Mouse (Mus musculus) midbrain, embryonic 12.5 days (tissue): ENCODE data around the gene B3gnt9. TPM values are rescaled to one million over a fixed set of nuclear protein-coding genes. Genes with fewer than 3 reads are reported as not detected.
"Not testable (repeated sequence)": the region's sequence is repeated elsewhere in the genome, so short reads cannot be mapped to it uniquely, and the experiment has no call there.

ENCODE experiments used
- ATAC-seq: fragments of 200-750 bp; cut with Nextera tagmentation; 2 replicates; pipeline ENCODE4 v1.8.0; 2017; ENCODE audit warnings: low read depth, moderate TSS enrichment, moderate library complexity; ENCODE audit not compliant: low FRiP score
- H3K27ac ChIP-seq: fragments of 300-500 bp; sonication (generic); replicated peaks from 2 replicates; pipeline ENCODE4 v1.5.1; 2016; ENCODE audit warnings: mild to moderate bottlenecking
- H3K27me3 ChIP-seq: fragments of 300-500 bp; sonication (generic); 2 replicates; pipeline ENCODE4 v1.6.1; 2016; ENCODE audit warnings: mild to moderate bottlenecking
- H3K36me3 ChIP-seq: fragments of 300-500 bp; sonication (generic); 2 replicates; pipeline ENCODE4 v1.6.1; 2016
- H3K4me1 ChIP-seq: fragments of 300-500 bp; sonication (generic); 2 replicates; pipeline ENCODE4 v1.6.1; 2016
- H3K4me2 ChIP-seq: fragments of 300-500 bp; sonication (generic); replicated peaks from 2 replicates; pipeline ENCODE4 v1.6.1; 2016; ENCODE audit warnings: mild to moderate bottlenecking, moderate library complexity
- H3K4me3 ChIP-seq: fragments of 300-500 bp; sonication (generic); 2 replicates; pipeline ENCODE4 v1.5.1; 2016; ENCODE audit warnings: mild to moderate bottlenecking
- H3K9ac ChIP-seq: fragments of 300-500 bp; sonication (generic); replicated peaks from 2 replicates; pipeline ENCODE4 v1.6.1; 2016; ENCODE audit warnings: mild to moderate bottlenecking, moderate library complexity
- H3K9me3 ChIP-seq: fragments of 300-500 bp; sonication (generic); 2 replicates; pipeline ENCODE4 v1.6.1; 2016; ENCODE audit warnings: mild to moderate bottlenecking
- WGBS: fragments of 180-500 bp; shearing (Covaris S2); methylation state at CpG from one replicate; pipeline ENCODE4 v1.1.7; 2016; 5-methylcytosine and 5-hydroxymethylcytosine counted together
- polyA plus RNA-seq: library from polyadenylated mRNA; unstranded; fragments of >200 nt; fragmentation: Nextera tagmentation; extraction: Ambion mirVana; gene quantifications from 2 replicates; pipeline ENCODE4 v1.2.1, GENCODE M21; 2016

The B3gnt9 gene
- polyA plus RNA-seq, 1 experiment from 2014 or later: 9.8 TPM

DNA sequence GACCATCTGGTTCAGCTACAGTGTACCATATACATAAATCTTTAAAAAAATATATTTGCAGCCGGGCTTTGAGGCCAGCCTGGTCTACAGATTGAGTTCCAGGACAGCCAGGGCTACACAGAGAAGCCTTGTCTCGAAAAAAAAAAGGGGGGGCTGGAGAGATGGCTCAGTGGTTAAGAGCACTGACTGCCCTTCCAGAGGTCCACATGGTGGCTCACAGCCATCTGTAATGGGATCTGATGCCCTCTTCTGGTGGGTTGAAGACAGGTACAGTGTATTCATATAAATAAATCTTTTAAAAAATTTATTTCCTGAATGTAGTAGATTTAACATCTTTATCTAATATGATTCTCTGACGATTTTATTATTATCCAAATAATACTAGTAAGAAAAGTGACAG, 36.8 kb upstream of the B3gnt9 start:
- ATAC-seq: not testable (repeated sequence)
- WGBS: 65% methylated on average over 3 of the region's 3 CpGs

DNA sequence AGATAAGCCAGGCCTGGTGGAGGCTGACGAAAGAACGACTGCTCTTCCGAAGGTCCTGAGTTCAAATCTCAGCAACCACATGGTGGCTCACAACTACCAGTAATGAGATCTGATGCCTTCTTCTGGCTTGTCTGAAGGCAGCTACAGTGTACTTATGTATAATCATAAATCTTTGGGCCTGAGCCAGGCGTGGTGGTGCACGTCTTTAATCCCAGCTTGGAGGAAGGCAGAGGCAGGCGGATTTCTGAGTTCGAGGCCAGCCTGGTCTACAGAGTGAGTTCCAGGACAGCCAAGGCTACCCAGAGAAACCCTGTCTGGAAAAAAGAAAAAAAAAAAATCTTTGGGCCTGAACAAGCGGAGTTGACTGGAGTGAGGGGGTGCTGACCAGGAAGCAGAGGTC, 36.4 kb upstream of the B3gnt9 start:
- Histone ChIP-seq H3K4me1 (peaks cover 39% of the 10 kb centered on the region), H3K27me3 (peaks cover 32% of the 10 kb centered on the region)
- not testable (repeated sequence) for H3K36me3 ChIP-seq, H3K9ac ChIP-seq, H3K4me3 ChIP-seq, H3K27ac ChIP-seq, H3K9me3 ChIP-seq, ATAC-seq, H3K4me2 ChIP-seq
- 89% methylated on average over 8 of the region's 8 CpGs for WGBS

More for the DNA sequence above, 36.8 kb upstream of the B3gnt9 start:
- not testable (repeated sequence) for H3K36me3 ChIP-seq, H3K4me3 ChIP-seq, H3K4me2 ChIP-seq, H3K9me3 ChIP-seq, H3K27ac ChIP-seq, H3K9ac ChIP-seq
- Histone ChIP-seq H3K4me1 (peaks cover 37% of the 10 kb centered on the region), H3K27me3 (peaks cover 32% of the 10 kb centered on the region)

DNA sequence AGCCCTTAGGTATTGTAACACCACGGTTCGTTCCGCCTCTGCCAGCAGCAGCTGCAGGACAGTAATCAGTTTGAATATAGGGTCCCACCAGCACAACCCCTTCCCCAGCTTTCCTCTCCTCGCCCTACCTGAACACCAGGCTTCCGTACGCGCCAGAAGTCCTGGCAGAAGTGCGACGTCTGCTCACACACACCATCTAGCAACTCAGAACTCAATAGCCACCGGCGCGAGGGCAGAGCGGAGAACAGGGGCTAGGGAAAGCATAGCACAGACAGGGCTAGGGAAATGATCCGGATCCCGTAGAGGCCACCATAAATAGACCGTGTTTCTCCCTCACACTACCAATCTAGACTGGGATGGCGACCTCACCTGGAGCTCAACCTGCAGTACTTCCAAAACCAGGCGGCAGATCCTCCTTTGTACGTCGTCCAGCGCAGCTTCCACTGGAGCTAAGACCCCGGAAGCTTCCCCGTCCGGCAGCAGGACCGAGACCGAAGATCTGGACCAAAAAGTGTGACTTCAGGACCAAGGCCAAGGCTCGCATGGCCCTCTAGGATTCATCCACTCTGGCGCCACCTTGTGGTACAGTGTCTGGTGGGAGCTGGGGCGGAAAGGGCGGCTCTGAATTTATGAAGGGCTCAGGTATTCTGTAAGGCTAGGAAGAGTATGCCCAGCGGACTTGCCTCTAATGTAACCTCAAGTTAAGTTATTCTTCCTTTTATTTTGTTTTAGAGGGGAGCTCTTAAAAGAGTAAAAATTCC, 35.8 kb upstream of the B3gnt9 start:
- 6% methylated on average over 31 of the region's 31 CpGs for WGBS
- H3K9me3 ChIP-seq: no peaks in the 10 kb centered on the region
- peak overlapping the region; percentile 37; the same call in 1 of the 2 replicates for H3K9ac ChIP-seq
- H3K4me2 ChIP-seq: peak overlapping the region; percentile 80
- no peak for ATAC-seq
- no peaks in the 10 kb centered on the region for H3K36me3 ChIP-seq
- peaks cover 42% of the 10 kb centered on the region for H3K4me1 ChIP-seq
- H3K27ac ChIP-seq: no peak overlapping the region
- H3K27me3 ChIP-seq: peaks cover 32% of the 10 kb centered on the region
- peak overlapping the region; percentile 55 for H3K4me3 ChIP-seq

- peak within 1 kb of the TSS; percentile 37 for H3K9ac ChIP-seq
- no peaks in the 10 kb centered on the region for H3K9me3 ChIP-seq
- peak within 1 kb of the TSS; percentile 55 for H3K4me3 ChIP-seq
- peak within 1 kb of the TSS; percentile 80 for H3K4me2 ChIP-seq
- peak; percentile 19 for ATAC-seq
- H3K27ac ChIP-seq: peak within 1 kb of the TSS; percentile 90
- H3K36me3 ChIP-seq: peaks cover 6% of the 10 kb centered on the region
- H3K4me1 ChIP-seq: peaks cover 42% of the 10 kb centered on the region
- peaks cover 32% of the 10 kb centered on the region for H3K27me3 ChIP-seq
- 2% methylated on average over 43 of the region's 43 CpGs for WGBS
Observed at GRCm38 (mm10) chr8:105289805-105290460, 35.0 kb upstream of the B3gnt9 start, which contains the start of gene 4931428F04Rik. Gene 4931428F04Rik (minus strand): TSS chr8:105289864.

GRCm38 (mm10) chr8:105288958-105289732, 34.2 kb upstream of the B3gnt9 start:
- peaks cover 30% of the 10 kb centered on the region for H3K27me3 ChIP-seq
- H3K4me1 ChIP-seq: peaks cover 42% of the 10 kb centered on the region
- peak overlapping the region; percentile 55 for H3K4me3 ChIP-seq
- H3K4me2 ChIP-seq: peak overlapping the region; percentile 80
- H3K9me3 ChIP-seq: no peaks in the 10 kb centered on the region
- peak overlapping the region; percentile 90 for H3K27ac ChIP-seq
- peak overlapping the region; percentile 37 for H3K9ac ChIP-seq
- peaks cover 10% of the 10 kb centered on the region for H3K36me3 ChIP-seq
- ATAC-seq: peak; percentile 94
- under 1% methylated on average over 53 of the region's 53 CpGs for WGBS

DNA sequence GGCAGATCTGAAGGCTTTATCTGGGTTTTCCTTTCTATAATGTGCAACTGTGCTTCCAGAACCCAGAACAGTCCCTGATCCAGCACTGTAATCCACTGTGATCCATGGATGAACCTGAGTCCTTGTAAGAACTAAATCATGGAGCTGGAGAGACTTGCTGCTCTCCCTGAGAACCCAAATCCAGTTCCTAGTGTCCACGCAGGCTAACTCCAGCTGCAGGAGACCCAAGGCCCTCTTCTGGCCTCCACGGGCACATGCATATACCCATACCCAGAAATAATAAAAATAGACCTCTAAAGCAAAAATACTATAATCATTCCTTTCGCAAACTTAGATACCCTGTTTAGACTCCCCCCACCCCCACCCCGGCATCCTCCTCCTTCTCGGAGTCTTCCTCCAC, 33.3 kb upstream of the B3gnt9 start:
- Histone ChIP-seq H3K9ac (peak overlapping the region; percentile 34; the same call in 1 of the 2 replicates), H3K4me1 (peaks cover 42% of the 10 kb centered on the region), H3K36me3 (peaks cover 14% of the 10 kb centered on the region), H3K4me3 (peak overlapping the region; percentile 55), H3K9me3 (no peaks in the 10 kb centered on the region), H3K27me3 (peaks cover 28% of the 10 kb centered on the region), H3K27ac (peak overlapping the region; percentile 90; the same call in 1 of the 2 replicates), H3K4me2 (peak overlapping the region; percentile 80)
- ATAC-seq: no peak
- 91% methylated on average over 5 of the region's 5 CpGs for WGBS

- peaks cover 19% of the 10 kb centered on the region for H3K27me3 ChIP-seq
- no peaks in the 10 kb centered on the region for H3K9me3 ChIP-seq
- 94% methylated on average over 4 of the region's 4 CpGs for WGBS
- no peak overlapping the region for H3K27ac ChIP-seq
- 0 out of 2 replicates have a peak overlapping the region, but pooled peaks have one; percentile 2 for H3K4me3 ChIP-seq
- peaks cover 27% of the 10 kb centered on the region for H3K36me3 ChIP-seq
- no peak for ATAC-seq
- peaks cover 42% of the 10 kb centered on the region for H3K4me1 ChIP-seq
- no peak overlapping the region for H3K9ac ChIP-seq
- H3K4me2 ChIP-seq: peak overlapping the region; percentile 80
Observed at GRCm38 (mm10) chr8:105286907-105287306, 32.0 kb upstream of the B3gnt9 start.

GRCm38 (mm10) chr8:105285514-105285913, 30.6 kb upstream of the B3gnt9 start:
- H3K9me3 ChIP-seq: no peaks in the 10 kb centered on the region
- no peak overlapping the region for H3K9ac ChIP-seq
- whole genome bisulfite sequencing: 52% methylated on average over 12 of the region's 12 CpGs
- no peak overlapping the region for H3K4me2 ChIP-seq
- H3K4me3 ChIP-seq: no peak overlapping the region
- peaks cover 38% of the 10 kb centered on the region for H3K4me1 ChIP-seq
- H3K27ac ChIP-seq: no peak overlapping the region
- ATAC-seq: no peak
- peaks cover 21% of the 10 kb centered on the region for H3K27me3 ChIP-seq
- H3K36me3 ChIP-seq: peaks cover 37% of the 10 kb centered on the region

GRCm38 (mm10) chr8:105283074-105283473, 28.1 kb upstream of the B3gnt9 start:
- Histone ChIP-seq H3K36me3 (peaks cover 43% of the 10 kb centered on the region), H3K27me3 (peaks cover 36% of the 10 kb centered on the region), H3K4me2 (no peak overlapping the region), H3K27ac (no peak overlapping the region), H3K4me1 (peaks cover 28% of the 10 kb centered on the region), H3K4me3 (no peak overlapping the region), H3K9me3 (no peaks in the 10 kb centered on the region), H3K9ac (no peak overlapping the region)
- peak; percentile 39 for ATAC-seq
- 22% methylated on average over 23 of the region's 23 CpGs for WGBS

GRCm38 (mm10) chr8:105282239-105282638, 27.3 kb upstream of the B3gnt9 start:
- peaks cover 19% of the 10 kb centered on the region for H3K4me1 ChIP-seq
- WGBS: 92% methylated on average over 4 of the region's 4 CpGs
- peaks cover 44% of the 10 kb centered on the region for H3K27me3 ChIP-seq
- ATAC-seq: no peak
- no peak overlapping the region for H3K4me2 ChIP-seq
- H3K4me3 ChIP-seq: no peak overlapping the region
- H3K9me3 ChIP-seq: no peaks in the 10 kb centered on the region
- no peak overlapping the region for H3K27ac ChIP-seq
- H3K36me3 ChIP-seq: peaks cover 43% of the 10 kb centered on the region
- no peak overlapping the region for H3K9ac ChIP-seq

DNA sequence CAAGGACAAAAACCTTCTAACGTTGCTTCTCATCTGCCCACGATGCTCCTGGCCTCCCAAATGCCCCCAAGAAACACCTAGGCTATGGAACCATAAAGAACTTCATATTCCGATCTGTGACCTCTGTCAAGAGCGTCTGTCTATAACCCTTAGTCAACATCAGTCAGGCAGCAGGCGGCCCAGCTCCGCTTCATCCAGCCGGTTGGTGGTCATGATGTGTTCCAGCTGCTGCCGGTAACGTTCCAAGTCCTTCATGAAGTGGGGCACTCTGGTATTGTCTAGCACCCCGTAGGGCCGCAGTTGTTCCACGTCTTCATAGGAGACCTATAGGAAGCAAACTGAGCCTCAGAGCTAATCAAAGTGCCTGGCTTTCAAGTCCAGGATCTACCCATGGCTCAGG, 26.9 kb upstream of the B3gnt9 start:
- no peak overlapping the region for H3K4me2 ChIP-seq
- H3K27ac ChIP-seq: no peak overlapping the region
- H3K36me3 ChIP-seq: peaks cover 43% of the 10 kb centered on the region
- peaks cover 18% of the 10 kb centered on the region for H3K4me1 ChIP-seq
- H3K27me3 ChIP-seq: peaks cover 48% of the 10 kb centered on the region
- no peak for ATAC-seq
- no peak overlapping the region for H3K9ac ChIP-seq
- no peaks in the 10 kb centered on the region for H3K9me3 ChIP-seq
- no peak overlapping the region for H3K4me3 ChIP-seq
- WGBS: 94% methylated on average over 12 of the region's 12 CpGs
